Mouse (Mus musculus): ENCODE results near the gene Lmod2. TPM values are rescaled to one million over a fixed set of nuclear protein-coding genes. Genes with fewer than 3 reads are reported as not detected.

Gene Lmod2
- polyA plus RNA-seq, 1 experiment from 2014 or later, result not detected

DNA sequence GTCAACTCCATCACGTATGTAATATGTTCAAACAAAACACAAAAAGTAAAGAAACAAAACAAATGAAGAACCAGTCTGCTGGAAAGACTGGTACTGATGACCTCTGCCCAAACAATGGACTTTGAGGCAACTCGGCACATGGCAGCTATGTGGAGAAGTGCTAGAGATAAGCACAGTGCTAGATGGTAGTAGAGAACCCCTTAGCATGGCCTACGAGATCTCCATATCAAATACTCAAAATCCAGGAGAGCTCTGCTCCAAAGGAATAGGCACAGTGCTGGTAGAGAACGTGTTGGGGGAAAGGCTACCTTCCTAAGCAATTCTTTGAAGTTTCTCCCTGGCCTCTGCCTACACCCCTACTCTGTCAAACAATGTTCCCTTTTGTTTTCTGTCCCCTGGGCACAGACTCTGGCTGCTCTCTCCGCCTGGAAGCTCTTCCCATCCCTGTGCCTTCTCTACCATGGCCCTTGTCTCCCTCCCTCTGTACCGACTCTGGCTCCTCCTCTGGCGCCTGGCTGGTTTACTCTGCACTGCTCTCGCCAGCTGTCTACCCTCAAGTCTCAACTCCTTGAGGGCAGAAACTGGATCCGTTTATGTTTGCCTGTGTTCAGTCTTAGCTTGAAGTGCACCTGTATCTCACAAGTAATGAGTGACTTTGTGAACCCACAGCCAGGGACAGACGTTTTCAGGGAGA, 5.9 kb upstream of the Lmod2 start:
- H3K4me3 ChIP-seq (ENCODE audit: low read depth, low read length), result no peak overlapping the region
- no peak overlapping the region for H3K9ac ChIP-seq (ENCODE audit: low read length)
- DNase-seq (ENCODE audit: low spot score) (no peak), ATAC-seq (ENCODE audit: insufficient number of reproducible peaks, low FRiP score, low TSS enrichment, low read depth) (0 out of 2 replicates have a peak, but pooled peaks have one; percentile 62)
- H3K4me2 ChIP-seq (ENCODE audit: low read depth, severe bottlenecking), result no peak overlapping the region
- H3K9me3 ChIP-seq (ENCODE audit: control insufficient read depth, low read length), result no peaks in the 10 kb centered on the region
- WGBS, result 56% methylated on average over 10 of the region's 10 CpGs
- no peaks in the 10 kb centered on the region for H3K36me3 ChIP-seq (ENCODE audit: control insufficient read depth, insufficient read depth, low read length)
- H3K27me3 ChIP-seq (ENCODE audit: control insufficient read depth, insufficient read depth, low read length), result no peaks in the 10 kb centered on the region
- no peak overlapping the region for H3K27ac ChIP-seq (replicated peaks; ENCODE audit: low read depth, low read length)
- no peaks in the 10 kb centered on the region for H3K4me1 ChIP-seq (ENCODE audit: control insufficient read depth, insufficient read depth, low read length)

DNA sequence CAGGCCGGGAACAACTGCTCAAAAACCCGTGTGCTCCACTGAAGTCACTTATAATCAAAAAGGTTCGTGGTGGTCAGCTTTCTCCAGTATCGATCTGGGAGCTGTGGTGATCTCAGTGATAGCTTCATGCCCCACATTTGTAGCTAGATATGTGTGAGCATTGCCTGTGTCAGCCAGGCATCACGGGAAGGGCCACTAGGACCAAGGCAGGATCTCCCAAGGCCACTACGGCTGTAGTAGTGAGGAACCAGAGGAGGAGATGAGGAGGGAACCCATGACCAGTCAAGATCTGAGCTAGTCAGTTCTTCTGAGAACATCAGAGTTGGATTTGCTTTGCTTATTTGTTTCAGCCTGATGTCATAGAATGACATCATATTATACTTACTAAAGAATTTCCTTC, 1.6 kb downstream of the Lmod2 start:
- no peaks in the 10 kb centered on the region for H3K36me3 ChIP-seq (ENCODE audit: control insufficient read depth, insufficient read depth, low read length)
- ATAC-seq (ENCODE audit: insufficient number of reproducible peaks, low FRiP score, low TSS enrichment, low read depth) (no peak), DNase-seq (ENCODE audit: low spot score) (no peak)
- no peaks in the 10 kb centered on the region for H3K9me3 ChIP-seq (ENCODE audit: control insufficient read depth, low read length)
- no peak overlapping the region for H3K9ac ChIP-seq (ENCODE audit: low read length)
- H3K27ac ChIP-seq (replicated peaks; ENCODE audit: low read depth, low read length), result no peak overlapping the region
- 94% methylated on average over 6 of the region's 6 CpGs for WGBS
- no peaks in the 10 kb centered on the region for H3K27me3 ChIP-seq (ENCODE audit: control insufficient read depth, insufficient read depth, low read length)
- no peak overlapping the region for H3K4me2 ChIP-seq (ENCODE audit: low read depth, severe bottlenecking)
- H3K4me3 ChIP-seq (ENCODE audit: low read depth, low read length), result no peak overlapping the region
- no peaks in the 10 kb centered on the region for H3K4me1 ChIP-seq (ENCODE audit: control insufficient read depth, insufficient read depth, low read length)

DNA sequence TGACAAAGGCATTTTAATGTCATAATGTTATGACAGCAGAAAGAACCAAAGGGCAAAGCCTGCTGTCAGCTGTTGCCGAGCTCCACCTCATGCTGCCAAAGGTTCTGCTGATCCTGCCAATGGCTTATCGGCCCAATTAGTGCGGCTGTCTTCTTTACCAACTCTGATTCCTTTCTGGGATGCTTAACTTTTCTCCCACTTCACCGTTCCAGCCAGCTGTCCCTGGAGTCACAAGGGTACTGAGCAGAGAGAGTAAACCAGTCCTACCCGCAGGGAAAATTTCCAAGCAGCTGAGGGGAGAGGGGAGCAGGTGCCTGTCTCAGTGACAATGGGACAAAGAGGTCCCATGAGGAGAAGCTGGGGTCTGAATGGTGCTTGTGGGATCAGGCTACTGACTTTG, 2.1 kb downstream of the Lmod2 start:
- DNase-seq (ENCODE audit: low spot score), result no peak
- Histone ChIP-seq H3K9ac (ENCODE audit: low read length) (no peak overlapping the region), H3K4me3 (ENCODE audit: low read depth, low read length) (no peak overlapping the region), H3K27me3 (ENCODE audit: control insufficient read depth, insufficient read depth, low read length) (no peaks in the 10 kb centered on the region), H3K4me2 (ENCODE audit: low read depth, severe bottlenecking) (no peak overlapping the region), H3K4me1 (ENCODE audit: control insufficient read depth, insufficient read depth, low read length) (no peaks in the 10 kb centered on the region), H3K36me3 (ENCODE audit: control insufficient read depth, insufficient read depth, low read length) (no peaks in the 10 kb centered on the region), H3K27ac (replicated peaks; ENCODE audit: low read depth, low read length) (no peak overlapping the region), H3K9me3 (ENCODE audit: control insufficient read depth, low read length) (no peaks in the 10 kb centered on the region)
- WGBS, result 96% methylated on average over 5 of the region's 5 CpGs
- ATAC-seq (ENCODE audit: insufficient number of reproducible peaks, low FRiP score, low TSS enrichment, low read depth), result no peak

GRCm38 (mm10) chr6:24600134-24600533, 2.6 kb downstream of the Lmod2 start:
- no peaks in the 10 kb centered on the region for H3K9me3 ChIP-seq (ENCODE audit: control insufficient read depth, low read length)
- DNase-seq (ENCODE audit: low spot score) (no peak), ATAC-seq (ENCODE audit: insufficient number of reproducible peaks, low FRiP score, low TSS enrichment, low read depth) (no peak)
- no peaks in the 10 kb centered on the region for H3K27me3 ChIP-seq (ENCODE audit: control insufficient read depth, insufficient read depth, low read length)
- H3K9ac ChIP-seq (ENCODE audit: low read length), result no peak overlapping the region
- H3K4me3 ChIP-seq (ENCODE audit: low read depth, low read length), result no peak overlapping the region
- H3K4me1 ChIP-seq (ENCODE audit: control insufficient read depth, insufficient read depth, low read length), result no peaks in the 10 kb centered on the region
- no peak overlapping the region for H3K27ac ChIP-seq (replicated peaks; ENCODE audit: low read depth, low read length)
- 87% methylated on average over 6 of the region's 6 CpGs for WGBS
- H3K36me3 ChIP-seq (ENCODE audit: control insufficient read depth, insufficient read depth, low read length), result no peaks in the 10 kb centered on the region
- H3K4me2 ChIP-seq (ENCODE audit: low read depth, severe bottlenecking), result no peak overlapping the region

DNA sequence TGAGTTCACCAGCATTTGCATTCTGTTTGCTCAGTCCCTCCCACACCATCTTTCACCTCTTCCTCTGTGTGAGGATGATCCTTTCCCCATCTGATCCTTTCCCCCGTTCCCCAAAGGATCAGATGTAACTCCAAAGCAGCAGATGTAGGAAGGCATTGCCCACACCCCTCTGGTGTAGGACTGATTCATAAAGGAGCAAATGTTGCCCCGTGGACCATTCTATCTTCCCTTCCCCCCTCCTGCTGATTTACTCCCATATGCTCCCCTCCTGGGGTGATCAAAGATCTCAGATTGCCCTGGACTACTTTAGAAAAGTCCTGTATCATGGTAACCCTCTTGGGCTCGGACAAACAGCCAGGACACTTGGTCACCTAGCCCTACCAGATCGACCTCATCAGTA, 3.2 kb downstream of the Lmod2 start:
- no peaks in the 10 kb centered on the region for H3K9me3 ChIP-seq (ENCODE audit: control insufficient read depth, low read length)
- H3K4me2 ChIP-seq (ENCODE audit: low read depth, severe bottlenecking), result no peak overlapping the region
- H3K36me3 ChIP-seq (ENCODE audit: control insufficient read depth, insufficient read depth, low read length), result no peaks in the 10 kb centered on the region
- no peaks in the 10 kb centered on the region for H3K27me3 ChIP-seq (ENCODE audit: control insufficient read depth, insufficient read depth, low read length)
- no peak overlapping the region for H3K9ac ChIP-seq (ENCODE audit: low read length)
- WGBS, result 62% methylated on average over 4 of the region's 4 CpGs
- no peak overlapping the region for H3K27ac ChIP-seq (replicated peaks; ENCODE audit: low read depth, low read length)
- H3K4me3 ChIP-seq (ENCODE audit: low read depth, low read length), result no peak overlapping the region
- ATAC-seq (ENCODE audit: insufficient number of reproducible peaks, low FRiP score, low TSS enrichment, low read depth) (no peak), DNase-seq (ENCODE audit: low spot score) (no peak)
- no peaks in the 10 kb centered on the region for H3K4me1 ChIP-seq (ENCODE audit: control insufficient read depth, insufficient read depth, low read length)

DNA sequence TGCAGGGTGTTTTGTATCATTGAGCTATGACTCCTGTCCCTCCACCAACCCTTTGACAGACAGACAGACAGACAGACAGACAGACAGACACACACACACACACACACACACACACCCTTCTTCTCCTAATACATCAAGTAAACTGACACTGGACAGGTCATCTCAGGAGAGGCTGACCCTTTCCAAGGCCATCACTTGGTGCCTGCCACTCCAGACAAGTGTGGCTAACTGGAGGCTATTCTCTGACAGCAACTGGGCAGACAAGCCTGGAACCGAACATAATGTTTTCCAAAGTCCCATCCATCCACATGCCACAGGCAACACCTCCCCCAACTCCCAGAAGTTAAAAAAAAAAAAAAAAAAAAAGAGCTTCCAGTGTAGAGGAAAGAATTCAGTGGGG, 4.1 kb downstream of the Lmod2 start:
- H3K27ac ChIP-seq (replicated peaks; ENCODE audit: low read depth, low read length), result no peak overlapping the region

DNA sequence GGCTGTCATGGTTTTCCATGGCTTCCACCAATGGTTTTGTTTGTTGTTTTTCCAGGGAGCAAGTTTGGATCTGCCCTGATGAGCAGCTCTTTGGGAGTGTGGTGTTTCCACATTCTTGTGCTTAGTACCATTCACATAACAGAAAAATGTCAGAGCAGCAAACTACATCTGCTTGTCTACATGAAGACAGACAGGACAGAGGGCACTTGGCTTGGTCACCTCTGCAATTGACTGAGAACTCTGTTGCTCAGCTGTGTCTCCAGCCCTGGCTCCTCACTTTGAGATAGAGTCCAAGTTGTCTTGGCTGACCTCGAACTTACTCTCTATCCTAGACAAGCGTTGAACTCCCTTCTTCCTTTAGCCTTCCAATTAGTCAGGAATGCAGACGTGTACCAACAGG, 4.8 kb downstream of the Lmod2 start:
- ATAC-seq (ENCODE audit: insufficient number of reproducible peaks, low FRiP score, low TSS enrichment, low read depth) (no peak), DNase-seq (ENCODE audit: low spot score) (no peak)
- no peak overlapping the region for H3K9ac ChIP-seq (ENCODE audit: low read length)
- no peak overlapping the region for H3K27ac ChIP-seq (replicated peaks; ENCODE audit: low read depth, low read length)
- WGBS, result 79% methylated on average over 3 of the region's 3 CpGs
- no peak overlapping the region for H3K4me2 ChIP-seq (ENCODE audit: low read depth, severe bottlenecking)
- no peak overlapping the region for H3K4me3 ChIP-seq (ENCODE audit: low read depth, low read length)
- H3K9me3 ChIP-seq (ENCODE audit: control insufficient read depth, low read length), result no peaks in the 10 kb centered on the region
- no peaks in the 10 kb centered on the region for H3K4me1 ChIP-seq (ENCODE audit: control insufficient read depth, insufficient read depth, low read length)
- H3K27me3 ChIP-seq (ENCODE audit: control insufficient read depth, insufficient read depth, low read length), result no peaks in the 10 kb centered on the region
- no peaks in the 10 kb centered on the region for H3K36me3 ChIP-seq (ENCODE audit: control insufficient read depth, insufficient read depth, low read length)

More for the DNA sequence above, 4.1 kb downstream of the Lmod2 start:
- no peak for DNase-seq (ENCODE audit: low spot score)
- no peak overlapping the region for H3K9ac ChIP-seq (ENCODE audit: low read length)
- H3K36me3 ChIP-seq (ENCODE audit: control insufficient read depth, insufficient read depth, low read length), result no peaks in the 10 kb centered on the region
- H3K9me3 ChIP-seq (ENCODE audit: control insufficient read depth, low read length), result no peaks in the 10 kb centered on the region
- no peak overlapping the region for H3K4me3 ChIP-seq (ENCODE audit: low read depth, low read length)
- no peak overlapping the region for H3K4me2 ChIP-seq (ENCODE audit: low read depth, severe bottlenecking)
- no peaks in the 10 kb centered on the region for H3K27me3 ChIP-seq (ENCODE audit: control insufficient read depth, insufficient read depth, low read length)
- no peaks in the 10 kb centered on the region for H3K4me1 ChIP-seq (ENCODE audit: control insufficient read depth, insufficient read depth, low read length)
- WGBS, result 50% methylated on average over 1 of the region's 1 CpGs
- no peak for ATAC-seq (ENCODE audit: insufficient number of reproducible peaks, low FRiP score, low TSS enrichment, low read depth)

- Histone ChIP-seq H3K4me3 (ENCODE audit: low read depth, low read length) (no peak overlapping the region), H3K9ac (ENCODE audit: low read length) (no peak overlapping the region), H3K9me3 (ENCODE audit: control insufficient read depth, low read length) (no peaks in the 10 kb centered on the region), H3K4me2 (ENCODE audit: low read depth, severe bottlenecking) (no peak overlapping the region), H3K27ac (replicated peaks; ENCODE audit: low read depth, low read length) (no peak overlapping the region), H3K27me3 (ENCODE audit: control insufficient read depth, insufficient read depth, low read length) (no peaks in the 10 kb centered on the region), H3K4me1 (ENCODE audit: control insufficient read depth, insufficient read depth, low read length) (no peaks in the 10 kb centered on the region), H3K36me3 (ENCODE audit: control insufficient read depth, insufficient read depth, low read length) (no peaks in the 10 kb centered on the region)
- DNase-seq (ENCODE audit: low spot score) (no peak), ATAC-seq (ENCODE audit: insufficient number of reproducible peaks, low FRiP score, low TSS enrichment, low read depth) (no peak)
- 88% methylated on average over 5 of the region's 5 CpGs for WGBS
Observed at GRCm38 (mm10) chr6:24602993-24603392, 5.4 kb downstream of the Lmod2 start.

GRCm38 (mm10) chr6:24604289-24604688, 6.7 kb downstream of the Lmod2 start:
- ATAC-seq (ENCODE audit: insufficient number of reproducible peaks, low FRiP score, low TSS enrichment, low read depth) (no peak), DNase-seq (ENCODE audit: low spot score) (no peak)
- Histone ChIP-seq H3K36me3 (ENCODE audit: control insufficient read depth, insufficient read depth, low read length) (no peaks in the 10 kb centered on the region), H3K27me3 (ENCODE audit: control insufficient read depth, insufficient read depth, low read length) (no peaks in the 10 kb centered on the region), H3K27ac (replicated peaks; ENCODE audit: low read depth, low read length) (no peak overlapping the region), H3K9me3 (ENCODE audit: control insufficient read depth, low read length) (no peaks in the 10 kb centered on the region), H3K4me2 (ENCODE audit: low read depth, severe bottlenecking) (no peak overlapping the region), H3K9ac (ENCODE audit: low read length) (no peak overlapping the region), H3K4me3 (ENCODE audit: low read depth, low read length) (no peak overlapping the region), H3K4me1 (ENCODE audit: control insufficient read depth, insufficient read depth, low read length) (no peaks in the 10 kb centered on the region)
- WGBS, result 92% methylated on average over 7 of the region's 7 CpGs
